Mouse (Mus musculus) splenic B cell, adult 2 months (primary cell): ENCODE data around the gene Rab40b.
A peak's percentile ranks its signal among the peaks of the same experiment; 100 is the strongest.

Experiments
- DNase-seq: peaks from one replicate; pipeline ENCODE4 v3.0.0-alpha.2; 2011; ENCODE audit warnings: low read depth, low spot score
- H3K27me3 ChIP-seq: 2 replicates; pipeline ENCODE4 v1.6.1; 2012; ENCODE audit warnings: mild to moderate bottlenecking, low read length, moderate library complexity, mixed read lengths; ENCODE audit not compliant: control insufficient read depth, poor library complexity, insufficient read depth, severe bottlenecking
- H3K36me3 ChIP-seq: 2 replicates; pipeline ENCODE4 v1.6.1; 2012; ENCODE audit warnings: mild to moderate bottlenecking, low read length, moderate library complexity, mixed read lengths; ENCODE audit not compliant: control insufficient read depth, poor library complexity, insufficient read depth, severe bottlenecking

Rab40b gene

GRCm38 (mm10) chr11:121387750-121388553 lies at the start of gene Rab40b:
Gene Rab40b, minus strand, starts transcription at chr11:121388251.
- DNase-seq: peak; percentile 34
- Histone ChIP-seq H3K27me3 (no peaks in the 10 kb centered on the region), H3K36me3 (no peaks in the 10 kb centered on the region)

- DNase-seq: no peak
- no peaks in the 10 kb centered on the region for H3K36me3 ChIP-seq
- no peaks in the 10 kb centered on the region for H3K27me3 ChIP-seq
These were observed 49.2 kb upstream of the Rab40b start for GRCm38 (mm10) chr11:121437236-121437635.

GRCm38 (mm10) chr11:121434156-121435155 lies 46.4 kb upstream of the Rab40b start, which contains the start of gene Fn3k:
Gene Fn3k, plus strand, starts transcription at chr11:121434913.
- peak; percentile 77 for DNase-seq
- Histone ChIP-seq H3K27me3 (no peaks in the 10 kb centered on the region), H3K36me3 (no peaks in the 10 kb centered on the region)

- no peaks in the 10 kb centered on the region for H3K36me3 ChIP-seq
- DNase-seq: no peak
- H3K27me3 ChIP-seq: no peaks in the 10 kb centered on the region
These were observed 45.3 kb upstream of the Rab40b start for GRCm38 (mm10) chr11:121433397-121433796.

GRCm38 (mm10) chr11:121421553-121422173 lies 33.6 kb upstream of the Rab40b start:
- H3K36me3 ChIP-seq: no peaks in the 10 kb centered on the region
- no peaks in the 10 kb centered on the region; the same call in 1 of the 2 replicates for H3K27me3 ChIP-seq
- no peak for DNase-seq

GRCm38 (mm10) chr11:121420830-121421552 lies 32.9 kb upstream of the Rab40b start, which contains the start of gene Fn3krp:
Gene Fn3krp, plus strand, starts transcription at chr11:121421401.
- Histone ChIP-seq H3K27me3 (no peaks in the 10 kb centered on the region; the same call in 1 of the 2 replicates), H3K36me3 (no peaks in the 10 kb centered on the region)
- peak; percentile 98 for DNase-seq

GRCm38 (mm10) chr11:121420379-121420778 lies 32.3 kb upstream of the Rab40b start:
- Histone ChIP-seq H3K27me3 (no peaks in the 10 kb centered on the region; the same call in 1 of the 2 replicates), H3K36me3 (no peaks in the 10 kb centered on the region)
- no peak for DNase-seq

GRCm38 (mm10) chr11:121418932-121419331 lies 30.9 kb upstream of the Rab40b start:
- DNase-seq: no peak
- H3K36me3 ChIP-seq: no peaks in the 10 kb centered on the region

GRCm38 (mm10) chr11:121417971-121418370 lies 29.9 kb upstream of the Rab40b start:
- H3K36me3 ChIP-seq: no peaks in the 10 kb centered on the region
- no peak for DNase-seq
- no peaks in the 10 kb centered on the region; the same call in 1 of the 2 replicates for H3K27me3 ChIP-seq

More at GRCm38 (mm10) chr11:121418932-121419331, 30.9 kb upstream of the Rab40b start:
- no peaks in the 10 kb centered on the region; the same call in 1 of the 2 replicates for H3K27me3 ChIP-seq

GRCm38 (mm10) chr11:121415351-121415750 lies 27.3 kb upstream of the Rab40b start:
- DNase-seq: no peak
- H3K27me3 ChIP-seq: no peaks in the 10 kb centered on the region; the same call in 1 of the 2 replicates

GRCm38 (mm10) chr11:121414762-121415161 lies 26.7 kb upstream of the Rab40b start:
- no peak for DNase-seq
- Histone ChIP-seq H3K36me3 (no peaks in the 10 kb centered on the region), H3K27me3 (no peaks in the 10 kb centered on the region; the same call in 1 of the 2 replicates)

More at GRCm38 (mm10) chr11:121415351-121415750, 27.3 kb upstream of the Rab40b start:
- H3K36me3 ChIP-seq: no peaks in the 10 kb centered on the region

- no peak for DNase-seq
- Histone ChIP-seq H3K36me3 (no peaks in the 10 kb centered on the region), H3K27me3 (no peaks in the 10 kb centered on the region)
These were observed 19.5 kb upstream of the Rab40b start for GRCm38 (mm10) chr11:121407366-121408155.

GRCm38 (mm10) chr11:121392405-121392804 lies 4.4 kb upstream of the Rab40b start:
- DNase-seq: no peak
- Histone ChIP-seq H3K36me3 (no peaks in the 10 kb centered on the region), H3K27me3 (no peaks in the 10 kb centered on the region)
